8 mouse cellular contexts compared by ENCODE assay signal in genomic region chr11:17159738-17160241, GRCm38 (mm10). TPM values are rescaled to one million over a fixed set of nuclear protein-coding genes. Genes with fewer than 3 reads are reported as not detected.
DNase-seq lines count a peak whose midpoint lies in the region; ATAC-seq and TF ChIP-seq lines count a peak whose summit lies in the region.

No protein-coding gene starts in this region.

- no peaks in the 10 kb centered on the region for H3K36me3 ChIP-seq in hindbrain, embryonic 12.5 days
- no peaks in the 10 kb centered on the region for H3K36me3 ChIP-seq in lung, postnatal 0 days (ENCODE audit: insufficient read depth, low read length)

- peak overlapping the region; percentile 97 for H3K4me3 ChIP-seq in hindbrain, embryonic 12.5 days
- H3K4me3 ChIP-seq in lung, postnatal 0 days (ENCODE audit: low read depth, low read length), result peak overlapping the region; percentile 99

- TF ChIP-seq EP300 in lung, postnatal 0 days (IDR thresholded peaks at IDR 0.05), result no peak

- H3K9me3 ChIP-seq in hindbrain, embryonic 12.5 days (replicated peaks), result no peaks in the 10 kb centered on the region
- H3K9me3 ChIP-seq in lung, postnatal 0 days (ENCODE audit: low read length), result no peaks in the 10 kb centered on the region

- H3K27me3 ChIP-seq in hindbrain, embryonic 12.5 days, result no peaks in the 10 kb centered on the region
- H3K27me3 ChIP-seq in lung, postnatal 0 days (replicated peaks; ENCODE audit: insufficient read depth, low read length), result no peaks in the 10 kb centered on the region

- peak overlapping the region; percentile 99 for H3K9ac ChIP-seq in hindbrain, embryonic 12.5 days
- peak overlapping the region; percentile 98 for H3K9ac ChIP-seq in lung, postnatal 0 days (replicated peaks; ENCODE audit: low read depth)

- H3K4me1 ChIP-seq in hindbrain, embryonic 12.5 days, result peaks cover 24% of the 10 kb centered on the region
- peaks cover 2% of the 10 kb centered on the region; the same call in 1 of the 2 replicates for H3K4me1 ChIP-seq in lung, postnatal 0 days (ENCODE audit: insufficient read depth, low read depth, low read length)

- no peak for TF ChIP-seq CTCF in lung, postnatal 0 days (IDR thresholded peaks at IDR 0.05)

- WGBS in hindbrain, embryonic 12.5 days, result under 1% methylated on average over 39 of the region's 46 CpGs
- WGBS in lung, postnatal 0 days, result 2% methylated on average over 44 of the region's 46 CpGs

- H3K4me2 ChIP-seq in hindbrain, embryonic 12.5 days (replicated peaks), result peak overlapping the region; percentile 55
- H3K4me2 ChIP-seq in lung, postnatal 0 days (replicated peaks; ENCODE audit: low read depth, low read length), result peak overlapping the region; percentile 62

- ATAC-seq in hindbrain, embryonic 12.5 days (ENCODE audit: low FRiP score), result peak; percentile 57
- peak; percentile 41 for ATAC-seq in lung, postnatal 0 days

- peak overlapping the region; percentile 96 for H3K27ac ChIP-seq in hindbrain, embryonic 12.5 days
- H3K27ac ChIP-seq in lung, postnatal 0 days (ENCODE audit: low read length), result peak overlapping the region; percentile 98

- peak; percentile 66 for DNase-seq in MN1 (ENCODE audit: low spot score)
- DNase-seq in cerebellum, adult 9-10 months, result peak; percentile 68
- peak; percentile 50 to 54 for DNase-seq in frontal cortex, postnatal 10 days (ENCODE audit: low spot score in 2 of 2)
- peak; percentile 44 to 54 for DNase-seq in layer of hippocampus, postnatal 25 days (ENCODE audit: extremely low spot score in 1 of 2, low spot score in 1 of 2)
- DNase-seq in lung, postnatal 0 days (ENCODE audit: low spot score), result peak; percentile 45
- DNase-seq in retina, embryonic 14.5 days (ENCODE audit: low spot score), result peak; percentile 44
- DNase-seq in thymus, postnatal 25 days, result peak; percentile 63

RNA-seq across cellular contexts. Expression of gene Ppp3r1, which starts 0.7 kb away (rescaled TPM):
- polyA plus RNA-seq in hindbrain, embryonic 12.5 days (2016; fragmentation: Nextera tagmentation; extraction: Ambion mirVana), result 123 and 138 TPM in 2 replicates
- total RNA-seq in layer of hippocampus, postnatal 25 days (2021), result 100 to 1,000 TPM; 965 to 994 TPM
- 106 and 112 TPM in 2 replicates for polyA plus RNA-seq in lung, postnatal 0 days (2015; fragmentation: Nextera tagmentation; extraction: Ambion mirVana)

RNA-seq across cellular contexts. Expression of gene Wdr92, which starts 22.1 kb away (rescaled TPM):
- 26.0 and 26.3 TPM in 2 replicates for polyA plus RNA-seq in hindbrain, embryonic 12.5 days (2016; fragmentation: Nextera tagmentation; extraction: Ambion mirVana)
- 10 to 100 TPM in 1 of 2 experiments, 1 to 10 TPM in 1; 10.0 to 10.1 TPM for total RNA-seq in layer of hippocampus, postnatal 25 days (2021)
- polyA plus RNA-seq in lung, postnatal 0 days (2015; fragmentation: Nextera tagmentation; extraction: Ambion mirVana), result 15.7 and 16.1 TPM in 2 replicates

RNA-seq across cellular contexts. Expression of gene Pno1, which starts 51.6 kb away (rescaled TPM):
- polyA plus RNA-seq in hindbrain, embryonic 12.5 days (2016; fragmentation: Nextera tagmentation; extraction: Ambion mirVana), result 59.9 and 64.9 TPM in 2 replicates
- total RNA-seq in layer of hippocampus, postnatal 25 days (2021), result 10 to 100 TPM; 26.1 to 28.8 TPM
- 38.1 and 38.9 TPM in 2 replicates for polyA plus RNA-seq in lung, postnatal 0 days (2015; fragmentation: Nextera tagmentation; extraction: Ambion mirVana)

Comparison
In these comparisons a context has a peak if more than half of its experiments do, and no peak if none do; other contexts are left out.
1. Peak in every context shown above with its lines: DNase-seq, ATAC-seq, H3K4me3 ChIP-seq and H3K27ac ChIP-seq.